Mouse (Mus musculus) stomach, postnatal 0 days (tissue): ENCODE measurements around the gene Fam25c. TPM values are rescaled to one million over a fixed set of nuclear protein-coding genes. Genes with fewer than 3 reads are reported as not detected.
"Not testable (repeated sequence)": the region's sequence is repeated elsewhere in the genome, so short reads cannot be mapped to it uniquely, and the experiment has no call there.

ENCODE experiments used
- ATAC-seq: fragments of 200-750 bp; cut with Nextera tagmentation; 2 replicates; pipeline ENCODE4 v1.8.0; 2017; ENCODE audit not compliant: low FRiP score, low TSS enrichment
- DNase-seq: peaks from one replicate; pipeline ENCODE4 v3.0.0-alpha.2; 2016; ENCODE audit warnings: low spot score
- H3K27ac ChIP-seq: fragments of 300-500 bp; sonication (generic); replicated peaks from 2 replicates; pipeline ENCODE4 v1.5.1; 2014; ENCODE audit warnings: mild to moderate bottlenecking, control low read depth
- H3K27me3 ChIP-seq: fragments of 300-500 bp; sonication (generic); 2 replicates; pipeline ENCODE4 v1.6.1; 2014; ENCODE audit warnings: low read length; ENCODE audit not compliant: control insufficient read depth, insufficient read depth
- H3K36me3 ChIP-seq: fragments of 300-500 bp; sonication (generic); 2 replicates; pipeline ENCODE4 v1.6.1; 2014; ENCODE audit warnings: low read length, mixed read lengths; ENCODE audit not compliant: control insufficient read depth, insufficient read depth
- H3K4me1 ChIP-seq: fragments of 300-500 bp; sonication (generic); replicated peaks from 2 replicates; pipeline ENCODE4 v1.6.1; 2014; ENCODE audit warnings: antibody characterized with exemption; ENCODE audit not compliant: control insufficient read depth, insufficient read depth
- H3K4me2 ChIP-seq: fragments of 300-500 bp; sonication (generic); replicated peaks from 2 replicates; pipeline ENCODE4 v1.6.1; 2014; ENCODE audit warnings: low read depth, mild to moderate bottlenecking, control low read depth, moderate library complexity
- H3K4me3 ChIP-seq: fragments of 300-500 bp; sonication (generic); 2 replicates; pipeline ENCODE4 v1.5.1; 2014; ENCODE audit warnings: low read depth, low read length, control low read depth
- H3K9ac ChIP-seq: fragments of 300-500 bp; sonication (generic); 2 replicates; pipeline ENCODE4 v1.6.1; 2014; ENCODE audit warnings: mild to moderate bottlenecking, low read length, control low read depth, mixed read lengths
- H3K9me3 ChIP-seq: fragments of 300-500 bp; sonication (generic); 2 replicates; pipeline ENCODE4 v1.6.1; 2016; ENCODE audit warnings: low read length; ENCODE audit not compliant: control insufficient read depth
- CTCF ChIP-seq: IDR thresholded peaks from 2 replicates; pipeline ENCODE4 v1.5.1; 2016; ENCODE audit warnings: antibody characterized with exemption, low read depth, mild to moderate bottlenecking, moderate library complexity
- EP300 ChIP-seq: optimal IDR thresholded peaks from 2 replicates; pipeline ENCODE3; 2016; ENCODE audit warnings: antibody characterized with exemption
- WGBS: fragments of 180-500 bp; shearing (Covaris S2); extraction: QIAGEN DNeasy Blood & Tissue Kit; methylation state at CpG from one replicate; pipeline ENCODE4 v1.1.7; 2014; 5-methylcytosine and 5-hydroxymethylcytosine counted together
- polyA plus RNA-seq: library from polyadenylated mRNA; unstranded; fragments of >200 nt; fragmentation: Nextera tagmentation; extraction: Ambion mirVana; gene quantifications from 2 replicates; pipeline ENCODE4 v1.2.1, GENCODE M21; 2015

The Fam25c gene
- polyA plus RNA-seq, 1 experiment from 2014 or later: 793 TPM

DNA sequence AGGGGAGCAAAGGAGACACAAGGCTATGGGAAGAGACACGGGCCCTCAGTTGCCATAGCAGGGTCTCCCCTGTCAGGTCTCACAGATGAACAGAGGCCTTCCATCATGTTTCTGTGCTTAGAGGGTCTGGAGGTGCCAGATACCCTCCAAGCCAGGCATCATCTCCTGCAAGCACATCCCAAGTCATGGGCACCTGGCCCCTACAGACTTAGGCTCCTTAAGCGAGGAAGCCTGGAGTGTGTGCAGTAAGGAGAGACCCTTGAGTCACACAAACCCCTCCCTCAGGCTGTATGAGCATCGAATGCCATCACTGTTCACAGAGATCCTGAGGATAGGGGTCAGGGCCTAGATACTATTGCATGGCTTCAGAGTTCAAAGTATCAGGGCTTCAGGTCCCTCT, 15.7 kb upstream of the Fam25c start:
- H3K4me1 ChIP-seq: no peaks in the 10 kb centered on the region

DNA sequence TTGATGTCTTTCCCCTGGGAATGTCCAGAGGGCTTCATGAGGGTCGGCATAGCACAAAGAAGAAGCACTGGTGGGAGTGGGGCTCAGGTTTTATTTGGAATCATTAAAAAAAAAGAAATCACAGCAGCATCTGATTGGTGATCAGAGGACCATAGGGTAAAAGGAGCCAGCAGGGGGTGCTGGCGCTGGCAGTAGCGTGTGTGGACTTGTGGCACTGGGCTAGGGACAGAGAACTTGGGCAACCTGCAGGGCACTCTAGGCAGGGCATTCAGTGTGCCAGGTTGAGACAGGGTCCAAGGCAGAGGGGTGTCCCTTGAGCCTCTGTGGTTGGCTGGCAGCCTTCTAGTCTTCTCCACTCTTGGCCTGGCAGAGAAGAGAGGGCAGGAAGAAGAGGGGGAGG, 15.0 kb upstream of the Fam25c start:
- DNase-seq (no peak), ATAC-seq (no peak)
- Histone ChIP-seq H3K4me2 (no peak overlapping the region), H3K4me1 (no peaks in the 10 kb centered on the region), H3K4me3 (no peak overlapping the region), H3K9ac (no peak overlapping the region), H3K9me3 (no peaks in the 10 kb centered on the region), H3K27me3 (no peaks in the 10 kb centered on the region), H3K27ac (no peak overlapping the region), H3K36me3 (no peaks in the 10 kb centered on the region)
- TF ChIP-seq CTCF (peak; percentile 45), EP300 (no peak)
- 73% methylated on average over 3 of the region's 3 CpGs for WGBS

More for the DNA sequence above, 15.7 kb upstream of the Fam25c start:
- Histone ChIP-seq H3K27ac (no peak overlapping the region), H3K4me3 (no peak overlapping the region), H3K9me3 (no peaks in the 10 kb centered on the region), H3K27me3 (no peaks in the 10 kb centered on the region), H3K9ac (no peak overlapping the region), H3K36me3 (no peaks in the 10 kb centered on the region), H3K4me2 (no peak overlapping the region)
- DNase-seq (no peak), ATAC-seq (no peak)
- TF ChIP-seq CTCF (no peak), EP300 (no peak)
- WGBS: 77% methylated on average over 3 of the region's 3 CpGs

DNA sequence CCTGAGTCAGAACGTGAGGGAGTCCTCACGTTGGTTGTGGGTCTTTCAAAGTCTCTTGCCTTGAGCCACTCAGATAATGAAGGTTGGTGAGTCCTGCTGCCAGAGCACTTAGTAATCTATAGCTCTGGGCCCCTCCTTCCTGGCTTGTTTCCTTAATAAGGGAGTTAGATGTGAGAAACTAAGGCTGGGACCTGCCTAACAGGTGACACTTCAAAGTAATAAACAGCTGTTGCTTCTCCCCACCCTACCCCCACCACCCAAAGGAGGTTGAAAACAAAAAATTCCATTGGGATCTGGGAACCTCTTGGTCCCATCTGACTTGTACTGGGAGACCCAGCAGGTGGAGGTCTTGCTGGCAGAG, 9.9 kb upstream of the Fam25c start:
- no peak overlapping the region for H3K4me2 ChIP-seq
- no peaks in the 10 kb centered on the region for H3K4me1 ChIP-seq
- no peaks in the 10 kb centered on the region for H3K27me3 ChIP-seq
- DNase-seq (no peak), ATAC-seq (no peak)
- no peak overlapping the region for H3K27ac ChIP-seq
- no peak overlapping the region for H3K4me3 ChIP-seq
- 86% methylated on average over 2 of the region's 2 CpGs for WGBS
- no peak overlapping the region for H3K9ac ChIP-seq
- H3K9me3 ChIP-seq: no peaks in the 10 kb centered on the region
- no peaks in the 10 kb centered on the region for H3K36me3 ChIP-seq
- TF ChIP-seq CTCF: no peak
- TF ChIP-seq EP300: no peak

- not testable (repeated sequence) for H3K36me3 ChIP-seq, H3K9me3 ChIP-seq, ATAC-seq, H3K9ac ChIP-seq, H3K4me3 ChIP-seq, DNase-seq, H3K27ac ChIP-seq, H3K27me3 ChIP-seq, H3K4me1 ChIP-seq
- WGBS: 88% methylated on average over 15 of the region's 15 CpGs
- H3K4me2 ChIP-seq: peak overlapping the region; percentile 76
Observed at GRCm38 (mm10) chr14:34364254-34365146, 9.3 kb upstream of the Fam25c start.

DNA sequence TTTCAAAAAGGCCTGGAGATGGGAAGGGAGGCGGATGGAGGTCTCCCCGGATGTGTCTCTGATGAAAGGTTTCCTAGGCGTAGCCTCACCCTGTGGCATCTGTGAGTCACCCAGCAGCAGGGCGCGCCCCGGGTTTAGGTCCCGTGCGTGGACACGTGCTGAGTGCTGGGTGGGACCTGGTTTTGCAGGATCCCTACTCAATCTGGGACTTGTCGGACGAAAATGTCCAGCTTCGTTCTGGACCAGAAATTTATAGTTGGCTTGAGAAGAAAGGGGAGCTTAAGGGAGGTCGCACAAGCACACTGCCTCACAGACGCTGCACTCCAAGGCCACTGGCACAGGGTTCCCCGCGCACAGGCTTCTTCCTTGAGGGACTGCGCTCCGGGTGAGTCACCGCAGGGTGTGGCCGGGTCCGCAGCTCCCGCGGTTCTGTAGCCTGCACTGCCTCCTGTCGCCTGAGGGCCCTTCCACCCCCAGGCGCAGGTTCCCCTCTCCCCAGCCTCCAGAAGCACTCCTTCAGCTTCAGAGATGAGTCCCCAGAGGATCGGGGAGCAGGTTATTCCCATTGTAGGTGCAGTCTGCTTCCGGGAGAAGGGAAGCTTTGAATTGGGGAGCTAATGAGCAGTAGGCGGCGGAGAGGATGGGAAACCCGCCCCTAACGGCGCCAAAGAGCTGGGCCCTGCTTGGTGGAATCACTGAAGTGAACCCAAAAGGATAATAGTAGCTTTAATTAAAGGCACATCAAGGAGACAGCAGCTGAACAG, 8.4 kb upstream of the Fam25c start:
- Histone ChIP-seq H3K4me2 (peak overlapping the region; percentile 76), H3K27me3 (no peaks in the 10 kb centered on the region), H3K27ac (peak overlapping the region; percentile 88), H3K4me1 (no peaks in the 10 kb centered on the region), H3K4me3 (peak overlapping the region; percentile 38), H3K9me3 (no peaks in the 10 kb centered on the region), H3K36me3 (no peaks in the 10 kb centered on the region), H3K9ac (peak overlapping the region; percentile 57)
- DNase-seq (peak; percentile 90), ATAC-seq (peak; percentile 98)
- WGBS: 4% methylated on average over 32 of the region's 32 CpGs
- TF ChIP-seq CTCF: peak; percentile 76
- no peak for TF ChIP-seq EP300
